Mouse (Mus musculus) megakaryocyte, embryonic 14.5 days (primary cell): ENCODE results near the gene Lgi2.

Source experiments
- FLI1 ChIP-seq: IDR thresholded peaks from 2 replicates; pipeline ENCODE4 v1.6.1; 2012; ENCODE audit warnings: low read length, inconsistent platforms, mixed read lengths
- GATA1 ChIP-seq: IDR thresholded peaks from 3 replicates; pipeline ENCODE4 v1.6.1; 2012; ENCODE audit warnings: mixed read lengths, low read length, inconsistent platforms, borderline replicate concordance

DNA sequence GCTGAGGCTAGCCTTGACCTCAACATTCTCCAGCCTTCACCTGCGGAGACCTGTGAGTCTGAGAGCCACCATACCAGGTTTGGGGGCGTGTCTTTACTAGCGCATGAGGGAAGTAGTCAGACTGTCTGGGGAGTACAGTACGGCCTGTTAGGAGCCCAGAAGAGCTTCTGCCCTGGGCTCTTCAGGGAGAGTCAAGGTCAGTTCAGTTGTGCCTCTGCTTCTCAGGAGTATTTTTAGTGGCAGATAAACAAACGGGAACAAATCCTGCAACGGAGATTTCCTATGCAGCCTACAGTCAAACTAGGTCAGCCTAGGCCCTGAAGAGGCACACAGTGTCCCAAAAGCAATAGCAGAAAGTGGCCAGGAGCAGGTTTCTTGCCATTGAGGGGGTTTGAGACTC is 56.8 kb downstream of the Lgi2 start:
- TF ChIP-seq GATA1 (no peak), FLI1 (no peak)
